Mouse (Mus musculus): ENCODE data around the gene Bahcc1. TPM values are rescaled to one million over a fixed set of nuclear protein-coding genes. Genes with fewer than 3 reads are reported as not detected.

Gene Bahcc1
- polyA plus RNA-seq, 2 experiments, result 14.0 to 22.9 TPM

GRCm38 (mm10) chr11:120208848-120209247 is 23.9 kb upstream of the Bahcc1 start:
- Histone ChIP-seq H3K4me2 (replicated peaks; ENCODE audit: low read depth, low read length, severe bottlenecking) (no peak overlapping the region), H3K4me3 (replicated peaks; ENCODE audit: low read length) (no peak overlapping the region), H3K9ac (ENCODE audit: low read depth, low read length, severe bottlenecking) (no peak overlapping the region), H3K4me1 (ENCODE audit: control insufficient read depth, insufficient read depth, low read length) (no peaks in the 10 kb centered on the region), H3K27ac (replicated peaks; ENCODE audit: low read depth, low read length) (no peak overlapping the region), H3K27me3 (ENCODE audit: control insufficient read depth, insufficient read depth, low read length) (no peaks in the 10 kb centered on the region), H3K9me3 (ENCODE audit: control insufficient read depth, low read length) (no peaks in the 10 kb centered on the region), H3K36me3 (ENCODE audit: control insufficient read depth, insufficient read depth, low read length) (no peaks in the 10 kb centered on the region)
- TF ChIP-seq POLR2A (IDR thresholded peaks at IDR 0.05; ENCODE audit: borderline replicate concordance, extremely low read depth, insufficient read depth, insufficient read length), result no peak
- 62% methylated on average over 2 of the region's 2 CpGs for WGBS
- no peak for DNase-seq (ENCODE audit: low spot score)
- ATAC-seq (ENCODE audit: low FRiP score, low read depth), result no peak

GRCm38 (mm10) chr11:120209462-120209861 is 23.3 kb upstream of the Bahcc1 start:
- WGBS, result 73% methylated on average over 8 of the region's 8 CpGs
- Histone ChIP-seq H3K36me3 (ENCODE audit: control insufficient read depth, insufficient read depth, low read length) (no peaks in the 10 kb centered on the region), H3K9ac (ENCODE audit: low read depth, low read length, severe bottlenecking) (no peak overlapping the region), H3K4me3 (replicated peaks; ENCODE audit: low read length) (no peak overlapping the region), H3K4me2 (replicated peaks; ENCODE audit: low read depth, low read length, severe bottlenecking) (no peak overlapping the region), H3K27me3 (ENCODE audit: control insufficient read depth, insufficient read depth, low read length) (no peaks in the 10 kb centered on the region), H3K4me1 (ENCODE audit: control insufficient read depth, insufficient read depth, low read length) (no peaks in the 10 kb centered on the region), H3K27ac (replicated peaks; ENCODE audit: low read depth, low read length) (no peak overlapping the region), H3K9me3 (ENCODE audit: control insufficient read depth, low read length) (no peaks in the 10 kb centered on the region)
- DNase-seq (ENCODE audit: low spot score) (no peak), ATAC-seq (ENCODE audit: low FRiP score, low read depth) (no peak)
- no peak for TF ChIP-seq POLR2A (IDR thresholded peaks at IDR 0.05; ENCODE audit: borderline replicate concordance, extremely low read depth, insufficient read depth, insufficient read length)

GRCm38 (mm10) chr11:120215726-120216241 is 17.0 kb upstream of the Bahcc1 start:
- Histone ChIP-seq H3K4me3 (replicated peaks; ENCODE audit: low read length) (no peak overlapping the region), H3K4me1 (ENCODE audit: control insufficient read depth, insufficient read depth, low read length) (peaks cover 26% of the 10 kb centered on the region), H3K9ac (ENCODE audit: low read depth, low read length, severe bottlenecking) (no peak overlapping the region), H3K9me3 (ENCODE audit: control insufficient read depth, low read length) (no peaks in the 10 kb centered on the region), H3K27ac (replicated peaks; ENCODE audit: low read depth, low read length) (peak overlapping the region; percentile 55; the same call in 1 of the 2 replicates), H3K4me2 (replicated peaks; ENCODE audit: low read depth, low read length, severe bottlenecking) (no peak overlapping the region), H3K36me3 (ENCODE audit: control insufficient read depth, insufficient read depth, low read length) (no peaks in the 10 kb centered on the region), H3K27me3 (ENCODE audit: control insufficient read depth, insufficient read depth, low read length) (no peaks in the 10 kb centered on the region)
- no peak for TF ChIP-seq POLR2A (IDR thresholded peaks at IDR 0.05; ENCODE audit: borderline replicate concordance, extremely low read depth, insufficient read depth, insufficient read length)
- ATAC-seq (ENCODE audit: low FRiP score, low read depth), result peak; percentile 10; the same call in 1 of the 2 replicates
- DNase-seq (ENCODE audit: low spot score), result no peak
- WGBS, result 59% methylated on average over 10 of the region's 10 CpGs

- no peak overlapping the region for H3K4me3 ChIP-seq (replicated peaks; ENCODE audit: low read length)
- ATAC-seq (ENCODE audit: low FRiP score, low read depth), result peak; percentile 55
- 18% methylated on average over 11 of the region's 11 CpGs for WGBS
- H3K36me3 ChIP-seq (ENCODE audit: control insufficient read depth, insufficient read depth, low read length), result no peaks in the 10 kb centered on the region
- peak; percentile 80 for DNase-seq (ENCODE audit: low spot score)
- no peak overlapping the region for H3K4me2 ChIP-seq (replicated peaks; ENCODE audit: low read depth, low read length, severe bottlenecking)
- no peak overlapping the region for H3K9ac ChIP-seq (ENCODE audit: low read depth, low read length, severe bottlenecking)
- no peak for TF ChIP-seq POLR2A (IDR thresholded peaks at IDR 0.05; ENCODE audit: borderline replicate concordance, extremely low read depth, insufficient read depth, insufficient read length)
- peaks cover 35% of the 10 kb centered on the region for H3K4me1 ChIP-seq (ENCODE audit: control insufficient read depth, insufficient read depth, low read length)
- no peaks in the 10 kb centered on the region for H3K9me3 ChIP-seq (ENCODE audit: control insufficient read depth, low read length)
- H3K27ac ChIP-seq (replicated peaks; ENCODE audit: low read depth, low read length), result peak overlapping the region; percentile 55; the same call in 1 of the 2 replicates
- no peaks in the 10 kb centered on the region for H3K27me3 ChIP-seq (ENCODE audit: control insufficient read depth, insufficient read depth, low read length)
Observed at GRCm38 (mm10) chr11:120216540-120217324, 16.0 kb upstream of the Bahcc1 start.

GRCm38 (mm10) chr11:120218176-120218856 is 14.4 kb upstream of the Bahcc1 start:
- DNase-seq (ENCODE audit: low spot score), result no peak
- TF ChIP-seq POLR2A (IDR thresholded peaks at IDR 0.05; ENCODE audit: borderline replicate concordance, extremely low read depth, insufficient read depth, insufficient read length), result no peak
- H3K9me3 ChIP-seq (ENCODE audit: control insufficient read depth, low read length), result no peaks in the 10 kb centered on the region
- no peak overlapping the region for H3K27ac ChIP-seq (replicated peaks; ENCODE audit: low read depth, low read length)
- no peaks in the 10 kb centered on the region for H3K36me3 ChIP-seq (ENCODE audit: control insufficient read depth, insufficient read depth, low read length)
- H3K4me3 ChIP-seq (replicated peaks; ENCODE audit: low read length), result no peak overlapping the region
- peaks cover 38% of the 10 kb centered on the region for H3K4me1 ChIP-seq (ENCODE audit: control insufficient read depth, insufficient read depth, low read length)
- no peak overlapping the region for H3K9ac ChIP-seq (ENCODE audit: low read depth, low read length, severe bottlenecking)
- 83% methylated on average over 17 of the region's 17 CpGs for WGBS
- ATAC-seq (ENCODE audit: low FRiP score, low read depth), result no peak
- H3K27me3 ChIP-seq (ENCODE audit: control insufficient read depth, insufficient read depth, low read length), result no peaks in the 10 kb centered on the region
- no peak overlapping the region for H3K4me2 ChIP-seq (replicated peaks; ENCODE audit: low read depth, low read length, severe bottlenecking)
